Mouse (Mus musculus) testis, postnatal 14 days (tissue): ENCODE data around the gene Galm.
"Not testable (repeated sequence)": the region's sequence is repeated elsewhere in the genome, so short reads cannot be mapped to it uniquely, and the experiment has no call there.

ENCODE experiments used
- DNase-seq: peaks from one replicate; pipeline ENCODE4 v3.0.0; 2021; ENCODE audit warnings: low spot score

Gene Galm

DNA sequence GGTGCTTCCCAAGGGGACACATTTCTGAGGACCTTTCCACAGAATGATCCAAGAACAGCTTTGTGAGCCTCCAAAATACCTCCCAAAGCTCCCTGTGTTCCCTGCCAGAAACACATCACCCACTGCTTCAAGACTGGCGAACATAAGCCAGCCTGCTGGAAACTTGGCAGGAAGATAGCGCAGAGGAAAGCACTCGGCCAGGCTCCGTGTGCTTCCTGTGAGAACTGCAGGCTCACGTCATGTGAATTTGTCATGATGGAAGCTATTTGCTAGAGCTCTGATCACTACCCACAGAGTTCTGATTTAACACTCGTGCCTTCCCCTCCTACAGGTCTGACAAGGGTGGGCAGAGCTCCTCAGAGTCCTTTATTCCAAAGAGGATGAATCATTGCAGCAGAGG lies 38.5 kb downstream of the Galm start:
- no peak for DNase-seq

DNA sequence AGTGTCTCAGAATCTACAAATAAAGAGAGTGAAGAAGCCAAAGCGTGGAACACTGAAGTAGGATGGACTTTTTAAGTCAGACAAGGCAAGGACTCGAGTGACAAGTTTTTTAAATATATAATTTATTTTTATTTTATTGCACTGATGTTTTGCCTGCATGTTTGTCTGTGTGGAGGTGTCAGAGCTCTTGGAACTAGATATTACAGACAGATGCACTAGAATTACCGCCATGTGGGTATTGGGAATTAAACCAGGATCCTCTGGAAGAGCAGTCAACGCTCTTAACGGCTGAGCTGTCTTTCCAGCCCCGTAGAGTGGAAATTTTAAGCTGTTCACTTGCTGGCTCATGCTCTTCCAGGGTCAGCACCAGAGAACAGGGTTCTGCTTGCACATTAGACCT lies 39.1 kb downstream of the Galm start:
- no peak for DNase-seq

DNA sequence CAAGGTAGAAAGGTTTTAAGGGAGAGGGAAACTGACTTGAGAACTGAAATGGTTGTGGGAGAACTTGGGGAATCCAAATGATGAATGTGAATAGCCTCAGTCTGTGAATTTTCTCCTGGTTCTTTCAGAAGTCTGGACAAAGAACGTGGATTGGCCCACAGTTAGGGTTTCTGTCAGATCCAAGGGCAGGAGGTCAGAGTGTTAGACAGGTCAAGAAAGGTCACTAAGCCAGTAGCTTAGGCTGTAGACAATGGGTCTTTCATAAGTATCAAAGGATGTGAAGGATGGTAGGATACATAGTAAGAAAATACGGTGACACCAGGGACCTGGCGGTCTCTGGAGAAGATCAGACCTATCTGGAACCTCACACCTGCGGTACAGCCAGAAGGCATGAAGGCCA lies 40.2 kb downstream of the Galm start:
- no peak for DNase-seq

DNA sequence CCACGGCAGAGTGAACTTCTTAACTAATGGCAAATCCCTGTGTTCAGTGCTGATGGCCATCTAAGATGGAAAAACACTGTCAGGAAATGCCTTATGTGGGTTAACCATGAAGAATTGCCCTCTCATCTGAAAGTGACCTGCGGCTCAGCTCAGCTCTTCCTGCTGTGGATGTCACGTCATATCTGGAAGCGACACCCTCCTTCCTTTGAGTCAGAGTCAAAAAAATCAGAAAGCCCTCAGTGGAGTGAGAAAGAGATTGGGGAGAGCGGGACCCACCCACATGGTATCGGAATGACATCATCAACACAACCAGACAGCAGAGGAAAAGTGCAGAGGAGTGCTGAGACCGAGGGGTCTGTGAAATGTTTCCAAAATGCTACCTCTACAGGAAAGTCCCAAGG lies 40.6 kb downstream of the Galm start:
- no peak for DNase-seq

DNA sequence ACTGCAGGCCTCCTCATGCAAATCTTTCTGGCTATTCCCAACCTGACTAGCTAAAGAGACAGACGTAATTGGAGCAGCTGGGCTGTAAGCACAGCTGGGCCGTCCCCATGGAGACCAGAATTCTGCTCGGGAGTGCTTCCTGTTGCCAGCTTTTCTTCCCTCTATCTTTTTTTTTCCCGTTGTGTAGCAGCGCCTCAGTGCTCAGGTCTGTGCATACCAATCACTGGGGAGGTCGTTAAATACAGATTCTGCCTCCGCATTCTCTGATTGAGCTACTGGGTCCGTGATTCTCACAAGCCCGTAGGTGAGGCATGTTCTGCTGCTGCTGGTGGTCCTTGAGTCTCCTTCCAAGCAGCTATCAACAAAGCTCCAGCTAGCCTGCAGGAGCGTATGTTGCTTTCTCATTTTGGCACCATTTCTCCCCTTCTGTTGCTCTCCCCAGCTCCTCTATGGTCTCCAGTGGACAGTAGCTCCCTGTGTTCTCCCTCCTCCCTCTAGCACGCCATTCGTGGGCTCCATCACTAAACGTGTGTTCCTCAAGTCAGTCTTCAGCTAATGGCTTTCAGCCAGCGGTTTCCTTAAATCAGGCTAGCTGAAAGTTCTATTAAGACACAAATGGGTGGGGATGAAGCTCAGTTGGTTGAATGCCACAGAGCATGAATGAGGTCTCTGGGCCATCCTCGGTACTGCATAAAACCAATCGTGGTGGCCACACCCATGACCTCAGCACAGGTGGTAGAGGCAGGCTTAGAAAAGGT lies 41.3 kb downstream of the Galm start:
- peak; percentile 24 for DNase-seq

DNA sequence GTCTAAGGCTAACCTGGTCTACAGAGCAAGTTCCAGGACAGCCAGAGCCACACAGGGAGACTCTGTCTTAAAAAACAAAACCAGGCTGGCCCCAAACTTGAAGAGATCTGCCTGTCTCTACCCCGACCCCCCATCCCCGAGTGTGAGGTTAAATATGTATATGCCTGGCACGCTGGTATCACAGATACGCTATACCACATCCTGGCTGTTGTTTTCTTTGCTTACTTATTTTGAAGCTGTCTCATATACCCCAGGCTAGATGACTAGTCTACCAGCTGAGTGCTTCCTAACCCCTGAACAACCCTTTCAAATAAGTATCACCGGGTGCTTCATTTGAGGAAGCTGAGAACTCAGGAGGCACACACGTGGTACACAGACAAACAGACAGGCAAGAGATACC lies 42.5 kb downstream of the Galm start:
- DNase-seq, result no peak

DNA sequence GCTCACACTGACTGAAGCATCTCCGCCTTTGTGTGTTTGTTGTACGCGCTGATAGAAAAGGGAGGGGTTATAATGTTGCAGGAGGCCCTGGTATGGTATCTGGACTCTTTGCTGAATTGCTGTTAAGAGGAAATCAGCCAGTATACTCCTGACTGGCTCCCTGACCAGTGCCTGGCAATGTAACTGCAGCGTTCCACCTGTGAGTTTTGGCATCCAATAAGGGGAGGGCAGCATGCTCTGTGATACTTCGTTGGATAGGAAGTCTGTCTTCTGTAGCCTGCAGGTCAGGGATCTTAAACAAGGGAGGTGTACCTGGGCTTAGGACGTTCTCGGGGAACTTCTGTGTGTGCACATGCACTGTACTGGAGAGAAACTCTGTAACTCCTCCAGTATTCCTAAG lies 43.7 kb downstream of the Galm start:
- no peak for DNase-seq

DNA sequence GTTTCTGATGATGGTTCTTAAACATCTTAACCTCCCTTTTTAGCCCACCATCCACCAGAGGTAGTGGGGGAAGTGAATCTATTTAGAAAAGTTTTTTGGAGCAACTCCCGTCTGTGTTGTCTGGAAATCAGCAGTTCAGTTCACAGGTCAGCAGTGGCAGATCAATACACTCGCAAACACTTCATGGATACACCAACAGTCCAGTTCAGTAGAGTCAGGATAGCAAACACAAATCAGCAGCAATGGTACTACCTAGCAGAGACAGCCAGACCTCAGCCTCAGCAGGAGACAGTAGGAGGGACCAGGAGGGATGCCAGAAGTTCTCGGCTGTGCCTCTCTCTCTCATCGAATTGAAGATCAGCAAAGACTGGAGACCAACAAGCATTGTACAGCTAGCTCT lies 44.7 kb downstream of the Galm start:
- no peak for DNase-seq

DNA sequence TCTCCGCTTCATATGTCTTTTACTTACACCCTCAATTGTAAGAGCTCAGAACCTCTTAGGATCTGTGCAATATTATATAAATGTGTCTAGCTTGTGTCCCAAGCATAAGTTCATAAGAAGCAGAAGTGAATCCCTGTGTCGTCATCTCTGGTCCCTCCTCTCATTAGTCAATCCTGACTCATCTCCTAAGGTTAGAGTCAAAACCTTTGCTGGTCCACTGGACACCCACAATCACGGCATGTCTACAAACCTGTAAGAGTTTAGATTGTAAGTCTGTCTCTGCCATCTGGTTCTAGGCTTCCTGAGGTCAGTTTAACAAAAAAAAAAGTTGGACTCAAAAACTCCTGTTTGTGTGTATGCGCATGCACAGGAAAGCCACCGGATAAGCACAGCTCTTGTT lies 45.5 kb downstream of the Galm start:
- DNase-seq, result no peak

DNA sequence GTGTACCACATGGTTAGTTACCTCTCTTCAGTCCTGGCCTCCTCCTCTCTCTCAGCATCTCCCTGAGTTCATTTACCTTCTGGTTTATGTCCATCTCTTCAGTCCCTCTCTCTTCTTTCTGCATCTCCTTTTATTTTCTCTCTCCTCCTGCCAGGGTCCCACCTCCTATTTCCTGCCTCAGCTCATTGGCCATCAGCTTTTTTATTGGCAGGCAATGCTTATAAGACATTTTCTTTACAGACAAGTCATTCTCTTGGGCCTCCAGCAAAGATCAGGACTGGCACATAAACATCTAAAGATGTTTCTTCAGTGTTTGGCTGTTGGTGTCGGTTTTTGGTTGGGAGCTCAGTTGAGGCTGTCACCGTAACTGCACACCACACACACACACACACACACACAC lies 46.4 kb downstream of the Galm start:
- DNase-seq, result no peak

DNA sequence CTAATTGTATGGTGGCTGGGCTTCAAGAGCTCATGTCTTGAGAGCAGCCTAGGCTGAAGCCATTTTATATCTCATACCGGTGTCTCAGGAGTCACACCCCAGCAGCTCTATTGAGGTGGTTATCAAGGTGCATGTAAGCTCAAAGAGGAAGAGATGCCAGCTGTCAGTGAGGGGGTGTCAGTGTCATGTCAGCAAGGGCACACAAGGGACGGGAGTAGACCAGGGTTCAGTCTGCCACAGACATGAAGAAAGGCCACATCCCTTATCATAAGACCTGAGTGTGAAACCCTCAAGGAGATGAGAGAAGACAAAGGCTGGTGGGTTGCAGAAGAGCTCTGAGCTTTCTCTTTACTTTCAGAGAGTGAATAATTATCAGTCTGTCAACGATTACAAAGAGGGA lies 46.9 kb downstream of the Galm start:
- no peak for DNase-seq

DNA sequence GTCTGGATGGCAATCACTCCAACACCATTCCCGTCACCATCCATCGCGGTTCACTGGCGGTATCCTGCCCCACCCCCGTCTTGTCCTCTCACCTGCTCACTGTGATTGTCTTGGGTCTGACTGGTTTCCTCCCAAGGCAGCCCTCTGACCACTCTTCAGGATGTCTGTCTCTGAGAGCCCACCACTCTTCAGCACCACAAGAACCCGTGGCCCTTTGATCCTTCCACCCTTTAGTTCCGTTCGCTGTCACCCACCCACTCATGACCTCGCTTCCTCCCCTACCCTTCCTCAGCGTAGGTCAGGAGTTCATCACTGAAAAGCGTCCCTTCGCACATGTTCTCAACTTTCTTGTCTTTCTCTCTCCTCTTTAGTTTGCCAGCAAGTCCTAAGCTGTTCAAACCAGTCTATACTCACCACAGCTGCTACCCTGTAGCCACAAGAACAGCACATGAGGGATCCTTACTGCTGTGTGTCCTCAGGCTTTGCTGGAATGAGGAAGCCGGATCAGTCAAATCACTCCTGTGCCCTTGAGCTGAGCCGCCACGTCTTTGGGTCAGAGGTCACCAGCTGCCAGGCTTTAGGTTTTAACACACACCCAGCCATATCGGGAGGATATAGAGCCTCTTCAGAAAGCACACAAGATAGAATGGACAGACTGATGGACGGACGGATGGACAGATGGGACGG lies 47.6 kb downstream of the Galm start:
- no peak for DNase-seq

DNA sequence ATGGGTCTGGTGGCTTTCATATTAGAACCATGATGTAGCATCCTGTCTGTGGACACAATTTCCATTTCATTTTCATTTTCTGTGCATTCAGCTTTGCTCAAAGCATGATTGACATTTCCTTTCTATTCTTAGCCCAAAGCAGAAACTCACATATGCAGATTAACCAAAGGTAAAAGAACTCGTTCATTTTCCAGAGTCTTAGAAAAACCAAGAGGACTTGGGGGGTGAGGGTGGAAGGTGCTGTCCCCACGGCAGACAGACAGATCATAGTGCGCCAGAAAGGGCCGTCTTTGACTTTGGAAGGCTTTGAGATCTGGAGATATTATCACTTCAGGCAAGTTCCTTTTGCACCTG lies 48.1 kb downstream of the Galm start:
- DNase-seq, result no peak

DNA sequence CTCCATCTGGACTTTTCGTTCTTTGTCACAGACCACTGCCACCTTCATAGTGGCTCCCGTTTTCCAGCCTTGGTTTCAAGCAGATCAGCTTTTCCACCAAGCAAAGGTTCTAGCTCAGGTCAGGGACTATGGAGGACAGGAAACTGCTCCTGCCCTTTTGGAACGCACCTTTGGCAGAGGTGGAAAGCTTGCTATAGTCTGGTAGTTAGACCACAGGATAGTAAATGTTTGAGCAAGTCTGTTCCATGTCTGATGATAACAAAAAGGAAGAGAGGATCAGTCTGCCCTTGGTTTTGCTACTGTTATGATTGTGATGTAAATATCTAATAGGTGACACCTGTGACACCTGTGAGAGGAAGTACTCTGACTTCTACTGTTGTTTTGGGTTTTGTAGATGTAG lies 48.7 kb downstream of the Galm start:
- DNase-seq, result no peak

DNA sequence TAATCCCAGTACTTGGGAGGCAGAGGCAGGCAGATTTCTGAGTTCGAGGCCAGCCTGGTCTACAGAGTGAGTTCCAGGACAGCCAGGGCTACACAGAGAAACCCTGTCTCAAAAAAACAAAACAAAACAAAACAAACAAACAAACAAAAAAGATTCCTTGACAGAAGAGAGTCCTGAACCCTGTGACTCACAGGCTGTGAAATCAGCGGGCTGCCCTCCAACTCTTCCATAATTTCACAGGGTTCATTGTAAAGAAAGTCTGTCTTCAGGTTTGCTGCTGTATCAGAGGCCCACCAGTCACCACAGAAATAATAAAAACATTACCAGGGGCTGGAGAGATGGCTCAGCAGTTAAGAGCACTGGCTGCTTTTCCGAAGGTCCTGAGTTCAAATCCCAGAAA lies 51.6 kb downstream of the Galm start:
- not testable (repeated sequence) for DNase-seq

DNA sequence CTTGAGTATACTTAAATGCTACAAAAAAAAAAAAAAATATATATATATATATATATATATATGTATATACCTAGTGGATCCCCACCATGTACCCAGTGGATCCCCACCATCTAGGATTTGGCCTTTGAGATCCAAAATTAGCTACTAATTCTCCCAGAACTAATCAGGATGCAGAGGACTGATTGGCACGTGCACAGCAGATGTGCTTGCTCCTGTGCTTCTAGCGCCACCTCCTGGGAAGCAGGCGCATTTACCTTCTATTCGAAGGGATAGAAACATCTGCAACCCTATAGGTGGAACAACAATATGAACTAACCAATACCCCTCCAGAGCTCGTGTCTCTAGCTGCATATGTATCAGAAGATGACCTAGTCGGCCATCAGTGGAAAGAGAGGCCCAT lies 52.7 kb downstream of the Galm start:
- peak; percentile 57 for DNase-seq

DNA sequence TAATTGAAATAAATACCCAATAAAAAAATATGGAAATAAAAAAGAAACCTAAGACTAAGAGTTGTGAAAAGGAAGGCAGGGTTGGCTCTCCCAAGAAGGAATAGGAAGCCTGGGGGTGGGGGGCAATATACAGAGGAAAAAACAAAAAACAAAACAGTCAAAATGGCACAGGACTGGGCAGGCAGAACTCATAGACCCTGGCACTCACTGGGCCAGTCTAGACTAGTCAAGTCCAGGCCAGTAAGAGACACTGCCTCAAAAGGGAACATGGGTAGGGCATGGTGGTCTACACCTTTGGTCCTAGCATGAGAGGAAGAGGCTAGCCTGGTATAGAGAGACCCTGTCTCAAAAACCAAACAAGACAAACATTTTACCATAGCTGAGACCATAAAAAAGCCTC lies 53.2 kb downstream of the Galm start:
- no peak for DNase-seq

DNA sequence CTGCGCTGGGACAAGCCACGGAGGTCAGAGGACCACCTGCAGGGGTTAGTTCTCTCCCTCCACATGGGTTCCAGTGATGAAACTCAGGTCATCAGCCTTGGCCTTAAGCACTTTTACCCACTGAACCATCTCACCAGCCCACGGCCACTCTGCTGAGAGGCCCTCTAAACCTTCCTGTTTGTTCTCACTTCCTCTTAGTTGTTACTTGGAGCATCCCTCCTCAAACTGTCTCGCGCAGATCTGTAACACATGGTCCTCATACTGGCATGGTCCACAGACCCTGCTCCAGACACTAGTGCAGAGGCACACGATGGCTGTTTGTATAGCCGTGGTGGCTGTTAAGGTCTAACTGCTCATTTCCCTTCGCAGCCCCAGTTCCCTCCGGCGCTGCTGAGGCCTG lies 56.3 kb downstream of the Galm start:
- DNase-seq, result no peak

DNA sequence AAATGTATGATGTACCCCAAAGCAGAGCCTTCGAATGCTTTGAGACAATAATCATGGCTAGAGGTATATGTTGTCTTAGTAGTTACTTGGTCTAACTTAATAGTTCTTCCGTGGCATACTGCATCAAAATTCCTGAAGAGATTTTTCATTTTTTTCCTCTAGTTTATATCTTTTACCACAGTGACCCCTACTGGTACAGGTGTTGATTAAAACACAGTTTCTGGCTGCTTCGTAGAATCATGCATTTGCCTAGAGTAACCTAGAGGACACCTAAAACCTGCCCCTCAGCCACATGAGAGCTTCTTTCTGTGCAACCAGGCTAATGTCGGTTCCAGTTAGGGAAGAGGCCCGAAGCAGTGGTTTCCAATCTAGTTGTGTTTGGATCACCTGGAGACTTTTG lies 65.8 kb downstream of the Galm start:
- DNase-seq, result no peak

DNA sequence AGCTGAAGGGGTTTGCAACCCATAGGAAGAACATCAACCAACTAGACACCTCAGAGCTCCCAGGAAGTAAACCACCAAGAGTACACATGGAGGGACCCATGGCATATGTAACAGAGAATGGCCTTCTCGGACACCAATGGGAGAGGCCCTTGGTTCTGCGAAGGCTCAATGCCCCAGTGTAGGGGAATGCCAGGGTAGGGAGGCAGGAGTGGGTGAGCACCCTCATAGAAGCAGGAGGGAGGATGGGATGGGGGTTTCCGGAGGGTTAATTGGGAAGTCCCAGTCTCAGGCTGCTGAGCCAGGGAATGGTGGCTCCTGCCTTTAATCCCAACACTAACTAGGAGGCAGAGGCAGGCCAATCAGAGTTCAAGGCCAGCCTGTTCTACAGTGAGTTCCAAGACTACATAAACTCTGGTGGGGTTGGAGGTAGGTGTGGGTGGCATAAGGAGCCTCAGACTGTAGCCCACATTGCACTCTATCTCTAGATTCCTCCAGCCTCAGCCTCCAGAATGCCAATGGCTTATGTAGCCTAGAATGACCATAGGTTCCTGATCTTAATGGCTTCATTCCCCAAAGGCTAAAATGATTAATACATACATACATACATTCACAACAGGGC lies 72.0 kb downstream of the Galm start:
- no peak for DNase-seq

DNA sequence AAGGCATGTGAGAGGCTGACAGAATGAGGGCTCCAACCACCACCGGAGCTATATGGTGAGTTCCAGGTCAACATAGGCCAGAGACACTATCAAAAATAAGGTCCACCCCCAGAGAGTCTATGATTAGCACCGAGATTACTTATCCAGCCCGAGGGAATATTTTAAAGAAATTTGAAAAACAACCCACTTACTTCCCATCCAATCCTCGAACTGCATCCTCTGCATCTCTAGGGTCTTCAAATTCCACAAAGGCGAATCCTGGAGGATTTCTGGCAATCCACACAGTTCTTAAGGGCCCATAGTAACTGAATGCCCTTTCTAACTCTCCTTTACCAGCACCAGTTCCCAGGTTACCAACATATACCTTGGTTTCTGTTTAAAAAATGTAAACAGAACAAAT lies 78.4 kb downstream of the Galm start:
- no peak for DNase-seq

DNA sequence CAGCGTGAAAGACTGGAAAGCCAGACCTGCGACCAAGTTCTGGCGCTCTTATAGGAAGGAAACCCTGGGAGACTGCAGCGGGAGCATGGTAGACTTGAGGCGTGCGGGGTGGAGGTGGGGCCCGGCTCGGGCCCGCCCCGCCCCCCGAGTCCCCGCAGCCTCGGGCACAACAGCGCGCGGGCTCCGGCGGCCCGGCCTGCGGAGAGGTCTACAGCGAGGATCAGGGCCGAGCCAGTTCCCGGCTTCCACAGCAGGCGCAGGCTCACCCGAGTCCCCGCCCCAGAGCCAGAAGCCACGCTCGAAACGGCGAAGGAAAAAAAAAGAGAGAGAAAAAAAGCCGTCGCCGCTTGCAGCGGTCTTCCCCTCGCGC lies 79.0 kb downstream of the Galm start:
- DNase-seq, result no peak

DNA sequence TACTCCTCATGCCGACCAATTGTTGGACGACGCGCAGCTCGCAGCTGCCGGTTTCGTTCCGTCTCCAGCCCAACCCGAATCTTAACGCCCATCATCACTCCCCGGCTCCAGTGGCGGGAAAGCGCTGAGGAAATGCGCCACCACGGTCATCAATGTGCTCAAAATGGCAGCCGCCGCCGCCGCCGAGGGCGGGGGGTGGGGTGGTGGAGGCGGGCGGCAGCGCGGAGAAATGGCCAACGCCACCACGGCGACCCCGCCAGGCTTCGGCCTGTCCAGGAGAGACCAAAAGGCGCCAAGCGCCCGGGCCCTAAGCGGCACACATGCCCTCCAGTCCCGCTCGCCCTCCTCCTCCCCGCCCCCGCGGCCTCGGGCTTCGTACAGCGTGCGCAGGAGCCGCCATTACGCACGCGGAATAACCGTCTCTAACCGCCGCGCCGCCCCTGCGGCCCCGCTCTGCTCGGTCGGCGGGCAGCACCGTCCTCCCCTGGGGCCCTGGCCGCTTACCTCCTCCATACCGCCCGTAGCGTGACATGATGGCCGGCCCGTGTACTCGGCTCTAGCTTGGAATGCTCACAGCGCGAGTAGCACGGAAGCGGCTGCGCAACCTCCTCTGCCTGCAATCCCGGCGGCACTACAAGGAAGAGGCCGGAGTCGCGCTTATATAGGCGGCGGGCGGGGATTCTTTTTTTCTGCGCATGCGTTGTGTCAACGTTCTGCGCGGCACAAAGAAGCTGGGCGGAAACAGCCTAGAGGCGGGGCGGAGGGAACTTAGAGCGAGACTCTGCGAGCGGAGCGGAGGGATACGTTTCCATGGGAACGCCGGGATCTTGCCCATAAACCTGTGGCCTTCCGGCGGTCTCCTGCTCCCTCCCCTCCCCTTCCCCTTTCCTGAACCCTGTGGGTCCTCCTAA lies 79.7 kb downstream of the Galm start, which contains the start of the genes Srsf7 and Ttc39d:
Gene Srsf7 (minus strand): TSS at position 637 of the 911 bp plus-strand sequence.
Gene Ttc39d (plus strand): TSS at position 790 of the 911 bp plus-strand sequence.
- DNase-seq, result peak; percentile 99
